Mouse (Mus musculus) mouse trophoblast stem cell (cell line): ENCODE measurements around the gene Il1rn.

Source experiments
- in situ Hi-C, 2 experiments: fragments of 300-500 bp; cut with MseI, MboI; formaldehyde crosslinking; loops; 2 replicates in 1 of 2; 3 replicates in 1 of 2; pipeline ENCODE4 v1.15.1; 2025

Il1rn gene

GRCm38 (mm10) chr2:24378747-24379450, 42.2 kb downstream of the Il1rn start:
- in situ Hi-C loops: no loop called here

GRCm38 (mm10) chr2:24382456-24383230, 46.0 kb downstream of the Il1rn start:
- in situ Hi-C loops: no loop called here

GRCm38 (mm10) chr2:24383636-24384035, 47.0 kb downstream of the Il1rn start:
- in situ Hi-C loops: no loop called here

- in situ Hi-C loops: no loop called here
Observed at GRCm38 (mm10) chr2:24384393-24384792, 47.7 kb downstream of the Il1rn start.

GRCm38 (mm10) chr2:24385111-24385961, 48.7 kb downstream of the Il1rn start:
- in situ Hi-C loops: no loop called here

- in situ Hi-C loops: no loop called here
Observed at GRCm38 (mm10) chr2:24386158-24386963, 49.7 kb downstream of the Il1rn start.

- in situ Hi-C loops: no loop called here
Observed at GRCm38 (mm10) chr2:24386964-24387320, 50.3 kb downstream of the Il1rn start.

- in situ Hi-C loops: no loop called here
Observed at GRCm38 (mm10) chr2:24387361-24388283, 51.0 kb downstream of the Il1rn start.

GRCm38 (mm10) chr2:24393251-24393650, 56.6 kb downstream of the Il1rn start:
- in situ Hi-C loops: no loop called here

- in situ Hi-C loops: no loop called here
Observed at GRCm38 (mm10) chr2:24397115-24397514, 60.5 kb downstream of the Il1rn start.

GRCm38 (mm10) chr2:24400711-24401110, 64.1 kb downstream of the Il1rn start:
- in situ Hi-C loops: loop anchor here (5.0 to 25.0 kb wide), 3 partner anchors 98 to 362 kb away; partner anchors contain the start of genes Cacna1b (in 2 of the 2) and Il1f10 (in 1 of the 2)
